Mouse (Mus musculus): ENCODE data around the gene Gm28048.

Gene Gm28048

GRCm38 (mm10) chr11:22981984-22982757 lies at the start of gene Gm28048, which contains the start of gene Commd1:
TSS of gene Gm28048 (minus strand) at chr11:22982090.
TSS of gene Commd1 (minus strand) at chr11:22982382.
- DNase-seq (ENCODE audit: low read depth, low spot score): peak; percentile 96

DNA sequence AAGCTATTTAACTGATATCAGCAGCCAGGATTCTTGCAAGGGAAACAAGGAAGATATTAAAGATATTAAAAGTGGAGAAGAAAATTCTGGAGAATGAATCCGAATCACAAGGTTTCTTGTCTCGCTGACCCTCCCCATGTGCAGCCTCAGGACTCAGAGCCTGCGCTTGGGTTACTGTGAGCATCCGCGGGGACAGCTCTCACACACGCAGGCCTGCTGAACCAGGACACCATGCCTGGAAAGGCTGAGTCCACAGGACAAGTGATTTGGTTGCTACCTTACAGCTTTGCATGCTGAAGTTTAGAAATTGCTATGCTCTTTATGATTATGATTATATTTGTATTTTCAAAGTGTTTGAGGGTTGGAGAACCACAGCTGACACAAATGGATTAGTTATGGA lies 47.5 kb upstream of the Gm28048 start:
- no peak for DNase-seq (ENCODE audit: low read depth, low spot score)

DNA sequence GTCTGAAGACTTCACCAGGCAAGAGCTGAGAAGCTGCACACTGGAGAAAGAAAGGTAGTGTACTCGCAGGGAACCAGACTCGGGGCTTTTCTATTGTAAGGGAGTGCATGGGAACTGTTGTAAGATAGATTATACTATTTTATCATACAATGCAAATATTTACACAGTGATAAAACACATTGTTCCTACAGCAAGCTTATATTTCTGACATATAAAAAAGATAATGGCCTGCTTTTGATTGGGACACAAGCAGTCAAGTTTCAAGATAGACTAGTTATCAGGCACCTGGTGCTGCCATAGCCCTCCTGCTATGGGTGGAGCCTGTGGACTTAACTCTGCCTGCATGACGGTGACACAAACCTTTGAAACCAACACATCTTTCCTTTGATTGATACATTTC lies 47.1 kb upstream of the Gm28048 start:
- no peak for DNase-seq (ENCODE audit: low read depth, low spot score)

DNA sequence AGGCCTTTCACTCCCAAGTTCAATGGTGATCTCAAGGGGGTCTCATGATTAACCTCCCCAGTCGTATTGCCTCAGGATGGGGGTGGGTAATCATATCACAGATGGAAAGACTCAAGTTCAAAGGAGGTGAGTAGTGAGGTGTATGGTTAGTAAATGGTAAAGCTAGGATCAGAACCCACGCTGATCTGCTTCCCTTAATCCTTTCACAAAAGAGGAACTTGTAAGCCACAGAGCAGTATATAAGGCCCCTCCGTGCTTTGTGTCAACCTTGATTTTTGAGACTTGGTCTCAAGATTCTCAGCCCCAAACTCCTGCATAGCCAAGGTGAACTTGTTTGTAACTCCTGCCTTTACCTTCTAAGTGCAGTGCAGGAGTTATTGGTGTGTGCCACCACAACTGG lies 42.3 kb upstream of the Gm28048 start:
- DNase-seq (ENCODE audit: low read depth, low spot score): no peak

DNA sequence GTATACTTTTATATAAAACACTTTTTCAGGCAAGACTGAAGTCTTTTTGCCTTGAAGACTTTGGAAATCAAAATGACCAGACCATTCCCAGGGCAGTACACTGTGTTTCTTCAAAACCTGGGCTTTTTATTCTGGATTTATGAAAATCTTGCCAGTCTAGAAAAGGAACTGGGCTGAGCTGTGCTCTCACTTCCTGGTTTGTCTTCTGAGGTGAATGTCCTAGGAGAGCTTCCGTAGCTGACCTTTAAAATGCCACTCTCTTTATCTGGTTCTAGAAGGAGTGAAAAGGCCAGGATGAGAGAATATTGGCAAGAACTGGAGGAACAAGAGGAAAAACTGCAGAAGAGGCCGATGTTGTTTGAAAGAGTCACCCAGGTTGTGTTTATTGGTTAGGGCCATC lies 41.3 kb upstream of the Gm28048 start:
- DNase-seq (ENCODE audit: low read depth, low spot score): no peak

- no peak for DNase-seq (ENCODE audit: low read depth, low spot score)
These were observed 39.0 kb upstream of the Gm28048 start for GRCm38 (mm10) chr11:23020841-23021240.

GRCm38 (mm10) chr11:23020116-23020770 lies 38.4 kb upstream of the Gm28048 start:
- no peak for DNase-seq (ENCODE audit: low read depth, low spot score)

- DNase-seq (ENCODE audit: low read depth, low spot score): no peak
These were observed 36.1 kb upstream of the Gm28048 start for GRCm38 (mm10) chr11:23017943-23018342.

DNA sequence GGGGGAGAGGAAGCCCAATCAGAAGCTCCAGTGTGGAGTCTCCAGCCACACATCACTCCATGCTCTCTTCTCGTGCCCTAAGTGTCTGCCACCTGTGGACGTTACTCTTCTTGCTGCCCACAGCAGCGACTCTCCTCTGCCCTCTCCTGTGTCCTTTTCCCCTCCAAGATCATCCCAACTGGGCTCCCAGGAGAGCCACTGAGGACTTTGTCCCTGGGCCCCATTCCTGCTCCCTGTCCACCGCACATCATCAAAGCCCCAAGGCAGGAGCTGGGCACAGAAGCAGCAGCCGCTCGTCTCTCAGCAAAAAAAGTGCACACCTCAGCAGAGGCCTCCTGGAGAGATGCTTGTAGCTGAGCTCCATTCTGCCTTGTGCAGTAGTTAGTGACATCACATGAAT lies 33.1 kb upstream of the Gm28048 start:
- no peak for DNase-seq (ENCODE audit: low read depth, low spot score)

GRCm38 (mm10) chr11:23013580-23014294 lies 31.8 kb upstream of the Gm28048 start:
- peak; percentile 59 for DNase-seq (ENCODE audit: low read depth, low spot score)

DNA sequence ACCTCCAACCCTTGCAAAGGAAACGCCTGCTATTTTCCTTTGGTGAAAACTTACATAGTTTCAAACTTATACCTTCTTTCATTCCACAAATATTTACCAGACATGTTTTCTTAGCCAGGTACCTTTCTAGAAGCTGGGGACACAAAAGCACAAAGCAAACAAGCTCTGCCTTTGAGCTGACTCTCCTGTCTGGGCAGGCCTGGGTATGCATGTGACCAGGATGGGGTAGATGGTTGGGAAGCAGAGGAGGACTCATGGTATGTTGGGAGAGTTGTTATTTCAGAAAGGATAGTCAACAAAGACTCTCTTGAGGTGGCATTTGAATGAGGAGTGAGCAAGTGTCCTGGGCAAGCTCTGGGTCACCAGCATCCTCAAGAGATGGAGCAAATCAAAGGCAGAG lies 31.2 kb upstream of the Gm28048 start:
- DNase-seq (ENCODE audit: low read depth, low spot score): no peak

DNA sequence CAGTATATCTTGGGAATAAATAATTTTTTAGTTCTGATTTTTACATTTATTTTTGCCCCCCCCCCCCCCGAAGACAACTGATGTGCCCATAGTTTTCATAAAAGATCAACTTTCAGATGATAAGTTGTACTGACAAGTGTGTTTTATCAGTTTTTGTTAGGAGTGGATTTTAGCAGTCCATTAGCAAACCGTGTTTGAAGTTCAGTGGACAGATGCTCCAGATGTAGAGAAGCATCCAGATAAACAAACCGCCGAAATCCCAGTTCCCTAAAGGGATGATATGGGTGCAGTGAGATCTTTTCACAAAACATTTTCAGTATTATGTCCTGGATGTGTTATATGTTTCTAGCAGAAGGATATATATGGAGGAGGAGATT lies 26.9 kb upstream of the Gm28048 start:
- no peak for DNase-seq (ENCODE audit: low read depth, low spot score)

DNA sequence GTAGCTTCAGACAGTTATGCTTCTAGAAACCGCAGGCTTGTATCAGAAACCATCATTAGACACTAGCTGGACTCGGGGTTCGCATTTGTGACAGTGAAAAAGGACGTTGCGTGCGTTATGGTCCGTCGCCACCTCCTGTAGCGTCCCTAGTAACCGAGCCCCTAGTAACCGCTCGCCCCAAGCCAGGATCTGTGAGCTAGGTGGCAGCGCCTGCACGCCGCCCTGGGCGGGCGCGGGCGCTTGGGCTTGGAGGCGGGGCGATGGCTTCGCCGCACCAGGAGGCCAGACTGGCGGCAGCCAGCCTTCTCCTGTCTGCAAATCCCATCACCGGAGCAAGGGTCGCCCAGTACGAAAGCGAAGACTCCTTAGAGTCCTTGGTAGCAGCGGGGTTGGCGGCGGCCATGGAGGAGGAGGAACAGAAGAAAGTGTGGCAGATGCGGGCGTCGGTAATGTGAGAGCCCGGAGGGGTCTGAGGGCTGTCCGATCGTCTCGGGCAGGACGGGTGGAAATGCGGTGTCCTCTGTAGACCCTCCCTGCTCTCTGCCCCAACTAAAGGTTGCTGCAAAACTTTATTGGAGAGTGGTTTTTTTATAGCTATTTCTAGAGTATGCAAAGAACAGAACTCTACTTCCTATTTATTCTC lies 26.4 kb upstream of the Gm28048 start:
- DNase-seq (ENCODE audit: low read depth, low spot score): peak; percentile 83

GRCm38 (mm10) chr11:23007481-23008180 lies 25.7 kb upstream of the Gm28048 start, which contains the start of gene Fam161a:
TSS of gene Fam161a (plus strand) at chr11:23007531.
- DNase-seq (ENCODE audit: low read depth, low spot score): peak; percentile 90

DNA sequence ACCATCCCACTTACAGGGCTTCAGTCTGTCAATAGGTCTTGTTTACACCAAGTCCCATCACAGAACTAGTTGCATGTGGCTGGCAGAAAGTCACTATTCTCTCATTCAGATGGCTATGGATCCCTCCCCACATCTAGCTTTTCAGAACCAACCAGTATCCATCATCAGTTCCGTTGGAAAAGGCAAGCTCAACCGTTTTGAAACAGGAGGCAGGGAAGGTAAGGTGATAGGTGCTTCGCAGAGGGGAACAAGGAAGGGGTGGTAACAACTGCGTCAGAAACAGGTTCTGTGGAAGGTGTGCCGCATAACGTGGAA lies 25.2 kb upstream of the Gm28048 start:
- DNase-seq (ENCODE audit: low read depth, low spot score): no peak

GRCm38 (mm10) chr11:23005276-23005675 lies 23.4 kb upstream of the Gm28048 start:
- no peak for DNase-seq (ENCODE audit: low read depth, low spot score)

DNA sequence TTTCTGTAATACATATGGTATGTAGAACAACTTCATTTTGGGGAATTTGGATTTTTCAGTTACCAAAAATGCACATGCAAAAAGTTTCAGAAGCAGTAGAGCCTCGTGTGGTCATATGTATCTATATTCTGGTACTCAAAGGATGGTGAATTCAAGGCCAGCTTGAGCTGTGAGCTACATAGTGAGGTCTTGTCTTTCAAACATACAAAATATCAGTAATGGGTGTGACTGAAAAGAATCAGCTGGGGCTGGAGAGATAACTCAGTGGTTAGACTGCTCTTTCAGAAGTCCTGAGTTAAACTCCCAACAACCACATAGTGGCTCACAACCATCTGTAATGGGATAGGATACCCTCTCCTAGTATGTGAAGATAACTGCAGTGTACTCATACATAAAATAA lies 16.4 kb upstream of the Gm28048 start:
- no peak for DNase-seq (ENCODE audit: low read depth, low spot score)

DNA sequence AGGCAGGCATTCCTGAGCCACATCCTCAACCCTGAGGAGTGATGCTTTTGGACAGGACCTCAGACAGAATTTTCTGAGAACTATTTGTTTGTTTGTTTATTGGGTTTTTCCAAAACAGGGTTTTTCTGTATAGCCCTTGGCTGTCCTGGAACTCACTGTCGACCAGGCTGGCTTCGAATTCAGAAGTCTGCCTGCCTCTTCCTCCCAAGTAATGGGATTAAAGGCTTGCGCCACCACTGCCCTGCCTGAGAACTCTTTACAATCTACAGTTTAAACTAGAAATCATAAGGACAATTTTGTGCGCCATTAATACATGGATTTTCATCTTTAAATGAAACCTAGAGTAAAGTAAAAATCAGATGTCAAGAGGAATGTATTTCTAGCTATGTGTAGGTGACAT lies 13.6 kb upstream of the Gm28048 start:
- DNase-seq (ENCODE audit: low read depth, low spot score): no peak

DNA sequence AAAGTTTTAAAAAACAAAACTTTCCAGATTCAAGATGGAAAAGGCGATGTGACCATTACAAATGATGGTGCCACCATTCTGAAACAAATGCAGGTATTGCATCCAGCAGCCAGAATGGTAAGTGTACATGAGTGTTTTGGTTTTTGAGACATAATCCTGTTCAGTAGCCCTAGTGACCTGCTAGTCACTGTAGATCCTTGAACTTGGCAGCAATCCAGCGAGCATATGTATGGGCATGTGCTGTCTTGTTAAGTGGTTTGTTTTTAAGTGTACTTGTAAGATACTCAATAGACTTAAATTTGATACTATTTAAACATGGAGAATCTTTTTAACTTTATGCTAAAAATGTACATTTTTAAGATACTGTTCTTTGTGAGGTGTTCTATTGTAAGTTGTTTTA lies 12.4 kb upstream of the Gm28048 start:
- DNase-seq (ENCODE audit: low read depth, low spot score): no peak

DNA sequence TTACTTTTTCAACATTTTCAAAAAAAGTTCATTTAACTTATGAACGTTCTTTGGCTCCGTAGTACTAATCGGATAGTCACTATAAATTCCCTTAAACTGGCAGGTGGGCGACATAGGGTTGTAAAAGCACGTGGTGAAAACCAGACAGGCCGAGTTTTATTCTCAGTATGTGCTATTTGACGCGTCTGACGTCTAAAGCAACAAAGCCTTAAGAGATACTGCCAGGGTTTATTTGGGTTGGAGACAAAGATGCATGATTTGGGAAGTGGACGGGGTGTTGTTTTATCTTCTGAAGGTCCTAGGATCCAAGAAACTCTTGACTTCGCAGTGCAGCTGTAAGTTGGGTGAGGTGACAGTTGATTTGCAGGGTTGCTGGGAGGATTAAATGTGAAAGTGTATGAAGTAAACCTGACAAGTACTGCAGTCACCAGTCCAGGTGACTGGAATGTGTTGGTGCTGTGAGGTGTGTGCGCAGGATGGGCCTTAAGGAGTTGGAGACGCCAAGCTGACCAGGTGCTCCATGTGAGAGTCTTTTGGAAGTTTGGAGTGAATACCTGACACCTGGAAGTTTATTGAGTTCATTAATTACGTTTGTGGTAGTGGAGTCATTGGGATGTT lies 9.4 kb upstream of the Gm28048 start:
- DNase-seq (ENCODE audit: low read depth, low spot score): no peak
